Mouse (Mus musculus) cortical plate, adult 2 months (tissue): ENCODE results near the gene Sgip1.

Source experiments
- CTCF ChIP-seq: fragments of 200-500 bp; IDR thresholded peaks from 2 replicates; pipeline ENCODE4 v1.5.1; 2011; ENCODE audit warnings: mild to moderate bottlenecking, control low read depth, low read length; ENCODE audit not compliant: insufficient read depth; ENCODE audit errors: extremely low read depth
- POLR2A ChIP-seq: fragments of 200-500 bp; IDR thresholded peaks from 2 replicates; pipeline ENCODE4 v1.6.1; 2011; ENCODE audit warnings: mild to moderate bottlenecking, low read length, control low read depth; ENCODE audit not compliant: insufficient read depth; ENCODE audit errors: extremely low read depth

GRCm38 (mm10) chr4:102719951-102720350 lies 21.1 kb upstream of the Sgip1 start:
- no peak for TF ChIP-seq CTCF
- no peak for TF ChIP-seq POLR2A
